Mouse (Mus musculus) embryonic facial prominence, embryonic 15.5 days (tissue): Measurements from ENCODE around the gene Ctdsp2. TPM values are rescaled to one million over a fixed set of nuclear protein-coding genes. Genes with fewer than 3 reads are reported as not detected.

Experiments used
- ATAC-seq: fragments of 200-750 bp; cut with Nextera tagmentation; 2 replicates; pipeline ENCODE4 v1.8.0; 2017; ENCODE audit warnings: low read depth, moderate TSS enrichment; ENCODE audit not compliant: insufficient number of reproducible peaks, low FRiP score, low TSS enrichment
- H3K27ac ChIP-seq: fragments of 300-500 bp; sonication (generic); replicated peaks from 2 replicates; pipeline ENCODE4 v1.5.1; 2015; ENCODE audit warnings: mild to moderate bottlenecking, inconsistent platforms
- H3K27me3 ChIP-seq: fragments of 300-500 bp; sonication (generic); 2 replicates; pipeline ENCODE4 v1.6.1; 2015; ENCODE audit warnings: inconsistent platforms
- H3K36me3 ChIP-seq: fragments of 300-500 bp; sonication (generic); 2 replicates; pipeline ENCODE4 v1.6.1; 2015; ENCODE audit warnings: mild to moderate bottlenecking, inconsistent platforms
- H3K4me1 ChIP-seq: fragments of 300-500 bp; sonication (generic); 2 replicates; pipeline ENCODE4 v1.6.1; 2015; ENCODE audit warnings: inconsistent platforms
- H3K4me2 ChIP-seq: fragments of 300-500 bp; sonication (generic); replicated peaks from 2 replicates; pipeline ENCODE4 v1.6.1; 2015; ENCODE audit warnings: mild to moderate bottlenecking, inconsistent platforms
- H3K4me3 ChIP-seq: fragments of 300-500 bp; sonication (generic); replicated peaks from 2 replicates; pipeline ENCODE4 v1.5.1; 2015; ENCODE audit warnings: mild to moderate bottlenecking, inconsistent platforms
- H3K9ac ChIP-seq: fragments of 300-500 bp; sonication (generic); 2 replicates; pipeline ENCODE4 v1.6.1; 2015; ENCODE audit warnings: inconsistent platforms
- H3K9me3 ChIP-seq: fragments of 300-500 bp; sonication (generic); replicated peaks from 2 replicates; pipeline ENCODE4 v1.6.1; 2016; ENCODE audit warnings: inconsistent platforms
- WGBS: fragments of 180-500 bp; shearing (Covaris S2); methylation state at CpG from one replicate; pipeline ENCODE4 v1.1.7; 2015; 5-methylcytosine and 5-hydroxymethylcytosine counted together
- polyA plus RNA-seq: library from polyadenylated mRNA; unstranded; fragments of >200 nt; fragmentation: Nextera tagmentation; extraction: Ambion mirVana; gene quantifications from 2 replicates; pipeline ENCODE4 v1.2.1, GENCODE M21; 2015

The Ctdsp2 gene
- polyA plus RNA-seq, 1 experiment from 2014 or later = 93.9 TPM

- H3K27ac ChIP-seq = no peak overlapping the region
- H3K4me3 ChIP-seq = no peak overlapping the region
- no peaks in the 10 kb centered on the region for H3K9me3 ChIP-seq
- peaks cover 5% of the 10 kb centered on the region for H3K4me1 ChIP-seq
- peaks cover 6% of the 10 kb centered on the region; the same call in 1 of the 2 replicates for H3K36me3 ChIP-seq
- no peak overlapping the region for H3K4me2 ChIP-seq
- H3K9ac ChIP-seq = no peak overlapping the region
- H3K27me3 ChIP-seq = no peaks in the 10 kb centered on the region
- WGBS = 80% methylated on average over 8 of the region's 8 CpGs
- no peak for ATAC-seq
Measured at GRCm38 (mm10) chr10:127033301-127033741, 54.8 kb downstream of the Ctdsp2 start.

DNA sequence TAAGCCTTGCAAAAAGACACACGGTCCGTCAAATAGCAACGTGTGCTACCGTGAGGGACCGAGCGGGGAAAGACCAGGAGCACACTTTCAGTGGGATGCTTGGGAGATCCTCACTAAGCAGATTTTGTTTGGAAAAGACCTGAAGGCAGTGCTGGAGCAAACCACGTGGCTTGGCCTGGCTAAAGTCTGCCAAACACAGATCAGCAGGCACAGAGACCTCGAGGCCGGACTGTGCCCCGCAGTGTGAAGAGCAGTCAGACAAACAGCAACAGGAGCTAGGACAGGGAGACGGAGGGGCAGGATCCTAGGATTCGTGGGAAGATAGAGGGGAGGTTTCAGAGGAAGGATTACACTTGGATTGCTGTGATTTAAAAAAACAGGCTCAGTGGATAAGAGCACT, 57.8 kb downstream of the Ctdsp2 start:
- H3K36me3 ChIP-seq = no peaks in the 10 kb centered on the region
- H3K27ac ChIP-seq = no peak overlapping the region
- H3K9me3 ChIP-seq = no peaks in the 10 kb centered on the region
- no peaks in the 10 kb centered on the region for H3K27me3 ChIP-seq
- H3K4me2 ChIP-seq = no peak overlapping the region
- peaks cover 14% of the 10 kb centered on the region; the same call in 1 of the 2 replicates for H3K4me1 ChIP-seq
- no peak overlapping the region for H3K9ac ChIP-seq
- no peak for ATAC-seq
- WGBS = 78% methylated on average over 12 of the region's 12 CpGs
- H3K4me3 ChIP-seq = no peak overlapping the region

DNA sequence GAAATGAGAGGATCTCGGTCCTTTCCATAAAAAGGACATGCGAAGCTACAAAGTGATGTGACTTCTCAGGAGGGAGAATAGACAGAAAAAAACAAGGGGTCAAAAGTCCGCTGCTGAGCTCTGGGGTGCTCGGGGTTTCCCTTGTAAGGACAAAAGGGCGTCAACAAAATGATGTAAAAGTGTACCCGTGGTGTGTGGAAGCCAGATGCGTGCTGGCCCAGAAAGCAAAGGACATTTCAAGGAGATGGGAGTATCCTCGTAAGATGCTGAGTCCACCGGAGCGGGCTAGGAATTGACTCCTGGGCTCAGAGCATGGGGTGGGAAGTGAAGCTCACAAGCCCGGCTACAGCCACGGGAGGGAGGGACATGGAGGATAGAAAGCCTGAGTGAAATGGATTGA, 59.1 kb downstream of the Ctdsp2 start:
- Histone ChIP-seq H3K27me3 (no peaks in the 10 kb centered on the region), H3K27ac (no peak overlapping the region), H3K9me3 (no peaks in the 10 kb centered on the region), H3K4me1 (peaks cover 17% of the 10 kb centered on the region), H3K4me2 (no peak overlapping the region), H3K9ac (no peak overlapping the region), H3K4me3 (no peak overlapping the region), H3K36me3 (no peaks in the 10 kb centered on the region)
- ATAC-seq = no peak
- WGBS = 77% methylated on average over 12 of the region's 12 CpGs

DNA sequence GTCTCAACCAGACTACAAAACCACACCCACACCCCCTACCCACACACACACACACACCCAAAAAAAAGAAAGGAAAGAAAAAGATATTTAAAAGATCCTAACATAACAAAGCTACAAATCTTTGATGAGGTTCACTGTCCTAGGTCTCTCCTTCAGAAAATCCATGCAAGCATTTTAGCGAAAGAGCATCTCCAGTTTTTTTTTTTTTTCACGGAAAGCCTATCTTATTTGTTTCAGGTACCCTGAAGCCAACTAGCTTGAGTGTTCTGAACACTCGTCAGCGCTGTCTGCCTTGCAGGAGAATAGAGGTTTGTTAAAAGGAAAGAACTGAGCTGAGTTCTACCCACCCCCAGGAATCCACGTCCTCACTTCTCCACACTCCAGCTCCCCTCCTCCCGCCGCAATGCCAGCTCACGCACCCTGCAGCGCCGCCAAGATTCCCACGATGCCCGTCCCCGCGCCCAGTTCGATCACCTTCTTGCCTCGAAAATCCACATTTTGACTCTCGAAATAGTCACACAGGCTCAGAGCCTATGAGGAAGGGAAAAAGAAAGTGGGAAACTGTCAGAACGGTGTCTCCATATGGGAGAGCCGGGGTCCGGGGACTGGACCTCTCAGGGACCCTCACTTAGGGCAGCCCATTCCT, 62.2 kb downstream of the Ctdsp2 start:
- Histone ChIP-seq H3K4me3 (peak overlapping the region; percentile 89), H3K27ac (peak overlapping the region; percentile 90), H3K36me3 (peaks cover 14% of the 10 kb centered on the region), H3K9ac (peak overlapping the region; percentile 77), H3K9me3 (no peaks in the 10 kb centered on the region), H3K4me1 (peaks cover 23% of the 10 kb centered on the region), H3K27me3 (no peaks in the 10 kb centered on the region), H3K4me2 (peak overlapping the region; percentile 97)
- ATAC-seq = no peak; the same call in 1 of the 2 replicates
- under 1% methylated on average over 20 of the region's 20 CpGs for WGBS

- H3K36me3 ChIP-seq = peaks cover 14% of the 10 kb centered on the region
- under 1% methylated on average over 28 of the region's 28 CpGs for WGBS
- peak; percentile 76 for ATAC-seq
Measured at GRCm38 (mm10) chr10:127041274-127041766, 62.8 kb downstream of the Ctdsp2 start, which contains the start of the genes Mettl1 and Eef1akmt3. Gene Mettl1, plus strand, starts transcription at chr10:127041414. Gene Eef1akmt3, minus strand, starts transcription at chr10:127041513.

DNA sequence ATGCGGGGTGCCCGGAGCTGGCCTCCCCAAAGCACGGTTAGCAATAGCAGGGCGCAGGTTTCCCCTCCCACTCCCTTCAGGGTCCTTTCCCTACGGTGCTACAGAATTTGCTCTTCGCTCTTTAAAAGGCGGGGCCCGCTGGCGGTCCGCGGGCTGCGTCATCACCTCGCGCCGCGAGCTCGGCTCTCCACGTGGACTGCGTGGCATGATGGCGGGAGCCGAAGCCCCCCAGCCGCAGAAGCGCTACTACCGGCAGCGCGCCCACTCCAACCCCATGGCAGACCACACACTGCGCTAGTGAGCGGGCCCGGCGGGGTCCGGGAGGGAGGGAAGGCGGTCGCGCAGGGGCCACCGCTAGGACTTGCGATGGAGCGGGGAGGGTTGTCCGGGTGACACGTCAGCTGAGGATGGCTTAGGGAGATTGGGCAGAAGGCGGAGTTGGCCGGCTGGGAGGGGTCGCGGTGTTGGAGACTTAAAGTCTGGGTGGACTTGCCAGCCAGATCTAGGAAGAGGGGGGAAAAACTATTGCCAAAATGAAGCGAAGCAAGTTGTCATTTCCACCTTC, 63.3 kb downstream of the Ctdsp2 start:
- peak overlapping the region; percentile 97 for H3K4me2 ChIP-seq
- H3K27me3 ChIP-seq = peaks cover 2% of the 10 kb centered on the region; the same call in 1 of the 2 replicates
- H3K27ac ChIP-seq = peak overlapping the region; percentile 90
- H3K9ac ChIP-seq = peak overlapping the region; percentile 77
- ATAC-seq = peak; percentile 86
- no peaks in the 10 kb centered on the region for H3K9me3 ChIP-seq
- H3K4me1 ChIP-seq = peaks cover 23% of the 10 kb centered on the region
- under 1% methylated on average over 44 of the region's 44 CpGs for WGBS
- peaks cover 14% of the 10 kb centered on the region for H3K36me3 ChIP-seq
- peak overlapping the region; percentile 89 for H3K4me3 ChIP-seq

More at GRCm38 (mm10) chr10:127041274-127041766, 62.8 kb downstream of the Ctdsp2 start, which contains the start of the genes Mettl1 and Eef1akmt3:
- Histone ChIP-seq H3K4me3 (peak within 1 kb of the TSS; percentile 89), H3K4me2 (peak within 1 kb of the TSS; percentile 97), H3K27ac (peak within 1 kb of the TSS; percentile 90), H3K9ac (peak within 1 kb of the TSS; percentile 77), H3K9me3 (no peaks in the 10 kb centered on the region), H3K4me1 (peaks cover 23% of the 10 kb centered on the region), H3K27me3 (no peaks in the 10 kb centered on the region)

GRCm38 (mm10) chr10:127042468-127043115, 64.1 kb downstream of the Ctdsp2 start:
- Histone ChIP-seq H3K36me3 (peaks cover 14% of the 10 kb centered on the region), H3K9me3 (no peaks in the 10 kb centered on the region), H3K4me1 (peaks cover 23% of the 10 kb centered on the region), H3K9ac (peak overlapping the region; percentile 77), H3K4me2 (peak overlapping the region; percentile 97), H3K4me3 (peak overlapping the region; percentile 89), H3K27ac (peak overlapping the region; percentile 90), H3K27me3 (peaks cover 9% of the 10 kb centered on the region)
- no peak for ATAC-seq
- WGBS = 14% methylated on average over 5 of the region's 5 CpGs

DNA sequence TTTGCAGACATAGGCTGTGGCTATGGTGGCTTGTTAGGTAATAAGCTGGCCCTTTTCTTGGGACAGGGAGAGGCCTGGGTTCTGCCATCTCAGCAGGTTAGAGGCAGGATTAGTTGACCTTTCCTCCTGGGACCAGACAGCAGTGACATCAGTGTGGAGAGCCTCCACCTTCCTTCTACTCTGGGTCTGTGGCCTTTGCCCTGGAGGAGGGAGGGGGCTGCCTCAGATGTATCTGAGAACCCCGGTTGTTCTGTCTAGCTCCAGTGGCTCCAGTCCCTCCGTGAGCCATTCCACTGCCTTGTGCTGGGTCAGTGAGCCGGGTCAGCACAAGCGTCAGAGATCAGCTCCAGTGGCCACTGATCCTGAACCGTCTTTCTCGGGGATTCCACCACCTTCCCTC, 64.7 kb downstream of the Ctdsp2 start:
- Histone ChIP-seq H3K9ac (no peak overlapping the region), H3K4me2 (no peak overlapping the region), H3K36me3 (peaks cover 14% of the 10 kb centered on the region), H3K27me3 (peaks cover 15% of the 10 kb centered on the region), H3K9me3 (no peaks in the 10 kb centered on the region), H3K4me1 (peaks cover 25% of the 10 kb centered on the region), H3K4me3 (0 out of 2 replicates have a peak overlapping the region, but pooled peaks have one; percentile 89), H3K27ac (no peak overlapping the region)
- WGBS = 89% methylated on average over 6 of the region's 6 CpGs
- no peak for ATAC-seq

GRCm38 (mm10) chr10:127047954-127048353, 69.4 kb downstream of the Ctdsp2 start, which contains the start of gene Cyp27b1:
Gene Cyp27b1, plus strand, starts transcription at chr10:127048250.
- H3K4me2 ChIP-seq = peak within 1 kb of the TSS; percentile 36
- H3K36me3 ChIP-seq = peaks cover 14% of the 10 kb centered on the region
- H3K27ac ChIP-seq = no peak within 1 kb of the TSS
- peaks cover 23% of the 10 kb centered on the region for H3K4me1 ChIP-seq
- H3K4me3 ChIP-seq = peak within 1 kb of the TSS; percentile 19
- WGBS = 25% methylated on average over 5 of the region's 5 CpGs
- no peak within 1 kb of the TSS for H3K9ac ChIP-seq
- no peaks in the 10 kb centered on the region for H3K9me3 ChIP-seq
- ATAC-seq = no peak
- H3K27me3 ChIP-seq = peaks cover 55% of the 10 kb centered on the region

- 4% methylated on average over 35 of the region's 35 CpGs for WGBS
- Histone ChIP-seq H3K4me1 (peaks cover 20% of the 10 kb centered on the region), H3K27me3 (peaks cover 55% of the 10 kb centered on the region), H3K9ac (no peak overlapping the region), H3K27ac (no peak overlapping the region), H3K4me3 (peak overlapping the region; percentile 19), H3K9me3 (no peaks in the 10 kb centered on the region), H3K36me3 (peaks cover 7% of the 10 kb centered on the region), H3K4me2 (peak overlapping the region; percentile 36)
- no peak for ATAC-seq
Measured at GRCm38 (mm10) chr10:127048608-127049394, 70.3 kb downstream of the Ctdsp2 start.
